Mouse (Mus musculus) hindbrain, embryonic 14.5 days (tissue): ENCODE results near the gene Kcnj15. TPM values are rescaled to one million over a fixed set of nuclear protein-coding genes. Genes with fewer than 3 reads are reported as not detected.

Experiments
- ATAC-seq: fragments of 200-750 bp; cut with Nextera tagmentation; 2 replicates; pipeline ENCODE4 v1.8.0; 2017; ENCODE audit warnings: moderate number of reproducible peaks, mild to moderate bottlenecking, moderate TSS enrichment, moderate library complexity; ENCODE audit not compliant: low FRiP score
- DNase-seq: peaks from one replicate; pipeline ENCODE4 v3.0.0-alpha.2; 2015; ENCODE audit warnings: low spot score
- H3K27ac ChIP-seq: fragments of 300-500 bp; sonication (generic); 2 replicates; pipeline ENCODE4 v1.5.1; 2014; ENCODE audit warnings: mild to moderate bottlenecking, moderate library complexity
- H3K27me3 ChIP-seq: fragments of 300-500 bp; sonication (generic); 2 replicates; pipeline ENCODE4 v1.6.1; 2014; ENCODE audit warnings: mild to moderate bottlenecking, low read length, mixed read lengths; ENCODE audit not compliant: control insufficient read depth, insufficient read depth
- H3K36me3 ChIP-seq: fragments of 300-500 bp; sonication (generic); replicated peaks from 2 replicates; pipeline ENCODE4 v1.6.1; 2014; ENCODE audit not compliant: control insufficient read depth, insufficient read depth
- H3K4me1 ChIP-seq: fragments of 300-500 bp; sonication (generic); replicated peaks from 2 replicates; pipeline ENCODE4 v1.6.1; 2014; ENCODE audit warnings: antibody characterized with exemption, low read length, mixed read lengths; ENCODE audit not compliant: control insufficient read depth, insufficient read depth
- H3K4me2 ChIP-seq: fragments of 300-500 bp; sonication (generic); replicated peaks from 2 replicates; pipeline ENCODE4 v1.6.1; 2014; ENCODE audit warnings: mild to moderate bottlenecking, moderate library complexity
- H3K4me3 ChIP-seq: fragments of 300-500 bp; sonication (generic); replicated peaks from 2 replicates; pipeline ENCODE4 v1.5.1; 2014; ENCODE audit warnings: mild to moderate bottlenecking, low read length
- H3K9ac ChIP-seq: fragments of 300-500 bp; sonication (generic); 2 replicates; pipeline ENCODE4 v1.6.1; 2014
- H3K9me3 ChIP-seq: fragments of 300-500 bp; sonication (generic); 2 replicates; pipeline ENCODE4 v1.6.1; 2016; ENCODE audit warnings: low read length; ENCODE audit not compliant: control insufficient read depth
- WGBS: fragments of 180-500 bp; shearing (Covaris S2); extraction: QIAGEN DNeasy Blood & Tissue Kit; methylation state at CpG from one replicate; pipeline ENCODE4 v1.1.7; 2014; 5-methylcytosine and 5-hydroxymethylcytosine counted together
- polyA plus RNA-seq: library from polyadenylated mRNA; unstranded; fragments of >200 nt; fragmentation: Nextera tagmentation; extraction: Ambion mirVana; gene quantifications from 2 replicates; pipeline ENCODE4 v1.2.1, GENCODE M21; 2014

Kcnj15 gene
- polyA plus RNA-seq, 1 experiment from 2014 or later, result 0.19 TPM

- no peak overlapping the region for H3K9ac ChIP-seq
- DNase-seq (no peak), ATAC-seq (no peak)
- no peaks in the 10 kb centered on the region for H3K9me3 ChIP-seq
- H3K4me2 ChIP-seq, result no peak overlapping the region
- H3K27me3 ChIP-seq, result no peaks in the 10 kb centered on the region
- no peak overlapping the region for H3K4me3 ChIP-seq
- no peaks in the 10 kb centered on the region for H3K4me1 ChIP-seq
- H3K36me3 ChIP-seq, result no peaks in the 10 kb centered on the region
- H3K27ac ChIP-seq, result no peak overlapping the region
- 94% methylated on average over 4 of the region's 4 CpGs for WGBS
These were observed 15.2 kb upstream of the Kcnj15 start for GRCm38 (mm10) chr16:95242114-95242513.

DNA sequence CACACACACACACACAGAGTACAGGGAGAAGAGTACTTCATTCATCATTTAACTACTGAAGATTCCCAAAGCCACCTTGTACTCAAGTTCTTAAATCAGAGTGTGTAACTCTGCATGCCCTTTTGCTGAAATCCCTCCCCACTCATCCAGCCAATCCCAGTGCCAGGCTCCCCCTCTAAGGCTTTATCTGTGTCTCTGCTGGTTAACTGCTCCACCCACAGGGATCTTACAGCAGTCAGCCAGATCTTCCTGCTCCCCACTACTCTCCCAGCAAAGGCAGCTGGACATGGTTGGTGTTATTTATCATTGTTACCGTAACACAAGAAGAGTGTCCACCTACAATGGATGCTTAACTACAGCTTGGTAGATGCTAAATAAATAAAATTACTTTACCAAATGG is 14.0 kb upstream of the Kcnj15 start:
- ATAC-seq, result no peak
- WGBS, result 89% methylated on average over 1 of the region's 1 CpGs
- H3K9ac ChIP-seq, result no peak overlapping the region

DNA sequence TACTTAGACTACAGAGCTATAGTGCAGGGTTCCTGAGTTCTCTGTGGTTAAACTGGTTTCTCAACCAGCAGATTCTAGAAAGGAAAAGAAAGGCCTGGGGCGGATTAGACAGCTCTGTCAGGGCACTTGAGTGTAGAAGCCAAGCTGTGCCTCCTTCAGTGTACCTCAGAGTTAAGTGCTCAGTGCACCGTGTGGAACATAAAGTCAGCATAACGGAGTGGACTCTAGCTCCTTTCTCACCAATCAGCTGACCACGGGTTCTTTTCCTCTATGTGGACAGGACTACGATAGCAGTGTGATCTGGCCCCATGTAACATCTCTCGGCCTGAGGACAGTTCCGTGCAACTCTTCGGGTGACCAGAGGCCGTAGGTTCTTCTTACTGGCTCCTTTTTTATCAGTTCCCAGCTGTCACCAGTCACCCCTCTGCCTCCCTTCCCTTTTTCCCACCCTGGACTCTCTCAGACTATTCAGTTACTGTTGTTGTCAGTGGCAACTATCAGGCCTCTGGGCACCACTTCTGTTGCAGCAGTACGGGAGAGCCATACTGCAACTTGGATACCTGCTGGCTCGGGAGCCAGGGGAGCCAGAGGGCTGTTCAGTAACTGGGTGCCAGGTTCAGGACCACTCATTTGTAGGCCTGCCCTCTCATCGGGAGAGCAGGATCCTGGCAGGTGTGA is 12.6 kb upstream of the Kcnj15 start:
- 89% methylated on average over 12 of the region's 12 CpGs for WGBS
- H3K27ac ChIP-seq, result no peak overlapping the region
- H3K27me3 ChIP-seq, result no peaks in the 10 kb centered on the region
- ATAC-seq, result no peak
- H3K4me2 ChIP-seq, result no peak overlapping the region
- H3K4me1 ChIP-seq, result no peaks in the 10 kb centered on the region
- no peak for DNase-seq
- no peaks in the 10 kb centered on the region for H3K9me3 ChIP-seq
- no peak overlapping the region for H3K4me3 ChIP-seq
- no peaks in the 10 kb centered on the region for H3K36me3 ChIP-seq
- H3K9ac ChIP-seq, result no peak overlapping the region

More for the DNA sequence above, 14.0 kb upstream of the Kcnj15 start:
- H3K27ac ChIP-seq, result no peak overlapping the region
- no peak overlapping the region for H3K4me3 ChIP-seq
- no peak overlapping the region for H3K4me2 ChIP-seq
- H3K4me1 ChIP-seq, result no peaks in the 10 kb centered on the region
- no peak for DNase-seq
- H3K36me3 ChIP-seq, result no peaks in the 10 kb centered on the region
- H3K27me3 ChIP-seq, result no peaks in the 10 kb centered on the region
- H3K9me3 ChIP-seq, result no peaks in the 10 kb centered on the region

DNA sequence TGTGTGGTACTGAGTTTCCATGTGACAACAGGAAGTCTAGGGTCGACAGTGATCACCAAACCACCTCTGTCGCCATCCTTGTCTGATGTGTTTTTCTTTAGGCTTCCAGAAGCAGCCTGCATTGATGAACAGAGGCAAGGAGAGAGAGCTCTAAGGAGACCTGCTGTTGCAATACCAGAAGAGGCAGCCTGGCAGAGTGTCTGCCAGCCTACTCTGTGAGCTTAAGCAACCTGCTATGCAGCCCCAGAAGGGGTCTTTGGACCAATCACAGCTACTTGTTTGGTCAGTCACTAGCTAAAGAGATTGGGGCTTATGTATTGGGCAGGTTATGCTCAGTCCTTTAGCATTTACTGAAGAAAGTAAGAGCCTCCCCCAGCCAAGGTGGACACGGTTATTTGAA is 11.9 kb upstream of the Kcnj15 start:
- no peaks in the 10 kb centered on the region for H3K36me3 ChIP-seq
- no peaks in the 10 kb centered on the region for H3K4me1 ChIP-seq
- H3K4me2 ChIP-seq, result no peak overlapping the region
- WGBS, result 87% methylated on average over 3 of the region's 3 CpGs
- ATAC-seq (no peak), DNase-seq (no peak)
- H3K9me3 ChIP-seq, result no peaks in the 10 kb centered on the region
- no peak overlapping the region for H3K4me3 ChIP-seq
- no peak overlapping the region for H3K9ac ChIP-seq
- no peak overlapping the region for H3K27ac ChIP-seq
- H3K27me3 ChIP-seq, result no peaks in the 10 kb centered on the region

GRCm38 (mm10) chr16:95248646-95249045 is 8.7 kb upstream of the Kcnj15 start:
- H3K9me3 ChIP-seq, result no peaks in the 10 kb centered on the region
- 87% methylated on average over 5 of the region's 5 CpGs for WGBS
- H3K27me3 ChIP-seq, result no peaks in the 10 kb centered on the region
- H3K9ac ChIP-seq, result no peak overlapping the region
- H3K27ac ChIP-seq, result no peak overlapping the region
- H3K4me3 ChIP-seq, result no peak overlapping the region
- ATAC-seq (no peak), DNase-seq (no peak)
- H3K4me2 ChIP-seq, result no peak overlapping the region
- H3K4me1 ChIP-seq, result no peaks in the 10 kb centered on the region
- no peaks in the 10 kb centered on the region for H3K36me3 ChIP-seq

GRCm38 (mm10) chr16:95256648-95257047 is 710 bp upstream of the Kcnj15 start:
- Histone ChIP-seq H3K4me2 (no peak overlapping the region), H3K4me1 (no peaks in the 10 kb centered on the region), H3K27ac (no peak overlapping the region), H3K4me3 (no peak overlapping the region), H3K36me3 (no peaks in the 10 kb centered on the region), H3K9ac (no peak overlapping the region), H3K9me3 (no peaks in the 10 kb centered on the region), H3K27me3 (no peaks in the 10 kb centered on the region)
- ATAC-seq, result no peak
- 83% methylated on average over 2 of the region's 2 CpGs for WGBS
- DNase-seq, result no peak

DNA sequence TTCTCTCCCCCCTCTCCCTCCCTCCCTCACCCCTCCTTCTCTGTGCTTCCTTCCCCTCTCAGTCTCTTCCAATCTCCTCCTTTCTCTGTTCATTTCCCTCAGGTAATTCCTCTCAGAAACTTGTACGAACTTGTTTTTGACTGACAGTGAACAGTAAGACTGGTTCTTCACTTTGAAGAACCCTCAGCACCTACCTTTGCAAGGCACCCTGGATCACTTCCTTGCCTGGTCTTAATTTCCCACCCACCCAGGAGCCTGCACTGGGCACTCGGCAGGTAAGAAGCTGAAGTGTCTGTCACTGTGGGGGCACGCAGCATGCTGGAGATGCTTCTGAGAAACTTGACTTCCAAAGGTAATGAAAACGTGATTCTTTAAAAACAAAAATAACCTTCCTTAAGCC is 742 bp downstream of the Kcnj15 start:
- Histone ChIP-seq H3K4me1 (no peaks in the 10 kb centered on the region), H3K9ac (no peak overlapping the region), H3K27me3 (no peaks in the 10 kb centered on the region), H3K36me3 (no peaks in the 10 kb centered on the region), H3K4me3 (no peak overlapping the region), H3K4me2 (no peak overlapping the region), H3K27ac (no peak overlapping the region), H3K9me3 (no peaks in the 10 kb centered on the region)
- ATAC-seq (no peak), DNase-seq (no peak)
- 59% methylated on average over 4 of the region's 4 CpGs for WGBS

- DNase-seq, result no peak
- Histone ChIP-seq H3K9me3 (no peaks in the 10 kb centered on the region), H3K4me1 (no peaks in the 10 kb centered on the region), H3K36me3 (no peaks in the 10 kb centered on the region), H3K9ac (no peak overlapping the region), H3K27me3 (no peaks in the 10 kb centered on the region), H3K4me2 (no peak overlapping the region), H3K27ac (no peak overlapping the region), H3K4me3 (no peak overlapping the region)
- 57% methylated on average over 4 of the region's 4 CpGs for WGBS
- ATAC-seq, result no peak
These were observed 2.1 kb downstream of the Kcnj15 start for GRCm38 (mm10) chr16:95259505-95259904.

DNA sequence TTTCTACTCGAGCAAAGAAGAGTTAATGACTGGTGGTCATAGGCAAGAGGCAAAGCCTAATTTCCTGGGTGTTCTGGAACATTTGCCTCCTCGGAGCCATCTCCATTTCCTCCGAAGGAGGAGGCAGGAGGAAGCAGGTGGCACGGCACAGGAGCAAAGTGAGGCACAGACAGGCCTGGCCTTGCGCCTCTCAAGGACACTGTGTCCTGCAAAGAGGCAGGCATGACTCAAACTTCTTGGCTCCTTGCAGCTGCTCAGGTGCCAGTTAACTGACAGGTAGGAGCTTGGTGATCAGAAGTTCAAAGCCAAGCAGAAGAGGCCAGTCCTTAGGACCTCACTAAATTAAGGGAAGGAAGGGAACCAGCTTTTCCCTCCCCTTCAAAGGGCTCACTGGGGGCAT is 3.3 kb downstream of the Kcnj15 start:
- no peaks in the 10 kb centered on the region for H3K9me3 ChIP-seq
- no peaks in the 10 kb centered on the region for H3K27me3 ChIP-seq
- H3K36me3 ChIP-seq, result no peaks in the 10 kb centered on the region
- ATAC-seq (no peak), DNase-seq (no peak)
- no peak overlapping the region for H3K9ac ChIP-seq
- H3K27ac ChIP-seq, result no peak overlapping the region
- no peaks in the 10 kb centered on the region for H3K4me1 ChIP-seq
- H3K4me2 ChIP-seq, result no peak overlapping the region
- no peak overlapping the region for H3K4me3 ChIP-seq
- 69% methylated on average over 5 of the region's 5 CpGs for WGBS

GRCm38 (mm10) chr16:95261807-95262206 is 4.4 kb downstream of the Kcnj15 start:
- no peak for DNase-seq
- no peak overlapping the region for H3K9ac ChIP-seq
- H3K27ac ChIP-seq, result no peak overlapping the region
- H3K4me3 ChIP-seq, result no peak overlapping the region
- ATAC-seq, result no peak
- H3K27me3 ChIP-seq, result no peaks in the 10 kb centered on the region
- 83% methylated on average over 4 of the region's 4 CpGs for WGBS
- H3K4me1 ChIP-seq, result no peaks in the 10 kb centered on the region
- H3K36me3 ChIP-seq, result no peaks in the 10 kb centered on the region
- H3K9me3 ChIP-seq, result no peaks in the 10 kb centered on the region
- no peak overlapping the region for H3K4me2 ChIP-seq
